Mouse (Mus musculus): Measurements from ENCODE around the gene Rnf167. TPM values are rescaled to one million over a fixed set of nuclear protein-coding genes. Genes with fewer than 3 reads are reported as not detected.
A peak's percentile ranks its signal among the peaks of the same experiment; 100 is the strongest.

The Rnf167 gene
- 100 to 1,000 TPM; 100 to 106 TPM for total RNA-seq (2021)
- long read RNA-seq, experiment 1, transcript Rnf167-201 (9 exons, 1,833 nt) = major isoform, 29 of 49 reads
- long read RNA-seq, experiment 1, partial matches to known transcripts = 7 of 49 reads
- long read RNA-seq, experiment 1, other reads (novel, unspliced or antisense) = 13 of 49 reads
- long read RNA-seq, experiment 2, transcript Rnf167-201 (9 exons, 1,833 nt) = major isoform, 57 of 99 reads
- long read RNA-seq, experiment 2, partial matches to known transcripts = 17 of 99 reads
- long read RNA-seq, experiment 2, other reads (novel, unspliced or antisense) = 25 of 99 reads

- DNase-seq (ENCODE audit: low spot score in 2 of 2) = peak; percentile 78 to 90
Observed at GRCm38 (mm10) chr11:70646691-70647650, at the start of gene Rnf167, which contains the start of gene Slc25a11. TSS of gene Rnf167 (plus strand) at chr11:70647235. TSS of gene Slc25a11 (minus strand) at chr11:70647479.

DNA sequence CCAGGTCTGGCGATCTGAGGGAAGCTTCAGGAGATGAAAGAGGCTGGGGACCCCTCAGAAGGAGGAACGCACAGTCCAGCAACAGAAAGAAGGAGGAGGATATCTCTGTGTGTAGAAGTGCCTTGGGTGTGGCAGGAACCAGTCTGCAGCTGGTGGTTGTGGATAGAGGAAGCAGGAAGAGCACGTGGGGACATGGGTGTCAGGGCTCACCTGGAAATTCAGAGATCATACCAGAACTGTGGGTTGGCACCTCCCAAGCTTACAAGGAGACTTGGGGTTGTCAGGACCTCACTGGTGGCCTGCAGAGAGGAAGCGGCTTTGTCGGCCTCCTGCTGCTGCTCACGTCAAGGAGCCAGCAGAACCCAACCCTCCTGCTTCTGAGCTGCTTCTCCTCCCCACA is 49.7 kb upstream of the Rnf167 start:
- DNase-seq (ENCODE audit: low spot score in 2 of 2) = no peak

DNA sequence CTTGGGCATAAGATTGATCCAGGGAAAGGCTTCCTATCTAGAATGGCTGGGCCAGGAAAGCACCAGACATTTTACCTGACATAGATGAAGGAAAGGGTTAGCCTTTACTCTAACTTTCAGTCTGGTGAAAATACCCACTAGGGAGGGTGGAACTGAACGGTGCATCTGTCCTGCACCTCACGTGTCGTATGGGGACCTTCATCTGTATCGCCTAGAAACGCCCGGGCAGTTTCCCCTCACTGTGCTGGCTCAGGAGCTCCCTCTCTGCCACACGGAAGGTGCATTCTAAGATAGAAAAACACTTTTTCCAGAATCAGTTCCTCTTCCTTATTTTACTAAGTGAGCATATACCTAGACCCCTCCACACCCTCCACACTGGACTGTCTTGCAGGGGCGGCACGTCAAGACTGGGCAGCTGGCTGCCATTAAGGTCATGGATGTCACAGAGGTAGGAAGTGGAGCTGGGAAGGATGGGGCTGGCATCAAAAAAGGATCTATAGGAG is 48.5 kb upstream of the Rnf167 start:
- DNase-seq (ENCODE audit: low spot score in 2 of 2) = no peak

DNA sequence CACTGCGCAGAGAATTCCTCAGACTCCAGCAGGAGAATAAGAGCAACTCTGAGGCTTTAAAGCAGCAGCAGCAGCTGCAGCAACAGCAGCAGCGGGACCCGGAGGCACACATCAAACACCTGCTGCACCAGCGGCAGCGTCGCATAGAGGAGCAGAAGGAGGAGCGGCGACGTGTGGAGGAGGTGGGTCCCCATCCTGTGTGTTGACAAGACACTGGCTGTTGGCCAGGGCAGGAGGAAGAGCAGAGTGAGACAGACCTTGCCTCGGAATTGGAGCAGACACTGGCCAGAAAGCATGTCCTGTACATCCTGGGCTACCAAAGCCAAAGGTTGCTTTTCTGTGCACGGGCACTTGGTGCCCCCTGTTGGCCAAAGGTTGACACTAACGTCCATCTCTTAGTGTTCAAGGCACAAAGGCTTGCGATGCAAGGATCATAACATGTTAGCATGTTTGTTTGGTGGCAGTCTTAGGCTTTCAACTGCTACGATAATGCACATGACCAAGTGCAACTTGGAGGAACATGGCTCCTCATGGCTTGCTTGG is 41.9 kb upstream of the Rnf167 start:
- DNase-seq (ENCODE audit: low spot score in 2 of 2) = peak; percentile 55 to 60

GRCm38 (mm10) chr11:70606717-70607116 is 40.3 kb upstream of the Rnf167 start:
- DNase-seq (ENCODE audit: low spot score in 2 of 2) = no peak

- no peak for DNase-seq (ENCODE audit: low spot score in 2 of 2)
Observed at GRCm38 (mm10) chr11:70607611-70608010, 39.4 kb upstream of the Rnf167 start.

GRCm38 (mm10) chr11:70608381-70609066 is 38.5 kb upstream of the Rnf167 start:
- DNase-seq (ENCODE audit: low spot score in 2 of 2) = no peak

DNA sequence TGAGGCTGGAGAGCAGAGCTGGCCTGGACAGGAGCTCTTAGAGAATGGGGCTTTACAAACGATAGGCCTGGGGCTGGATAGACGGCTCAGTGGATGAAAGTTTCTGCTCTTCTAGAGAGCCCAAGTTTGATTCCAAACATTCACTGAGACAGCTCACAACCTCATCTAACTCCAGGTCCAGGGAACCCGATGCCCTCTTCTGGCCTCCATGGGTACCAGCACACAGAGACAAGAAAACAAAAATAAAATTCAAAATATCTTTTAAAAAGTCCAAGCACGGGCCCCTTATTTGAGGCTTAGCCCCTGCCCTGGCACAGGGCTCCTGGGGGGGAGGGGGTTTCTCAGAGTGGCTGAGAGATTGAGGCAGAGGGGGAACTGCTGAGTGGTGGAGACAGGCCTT is 36.3 kb upstream of the Rnf167 start:
- no peak for DNase-seq (ENCODE audit: low spot score in 2 of 2)

DNA sequence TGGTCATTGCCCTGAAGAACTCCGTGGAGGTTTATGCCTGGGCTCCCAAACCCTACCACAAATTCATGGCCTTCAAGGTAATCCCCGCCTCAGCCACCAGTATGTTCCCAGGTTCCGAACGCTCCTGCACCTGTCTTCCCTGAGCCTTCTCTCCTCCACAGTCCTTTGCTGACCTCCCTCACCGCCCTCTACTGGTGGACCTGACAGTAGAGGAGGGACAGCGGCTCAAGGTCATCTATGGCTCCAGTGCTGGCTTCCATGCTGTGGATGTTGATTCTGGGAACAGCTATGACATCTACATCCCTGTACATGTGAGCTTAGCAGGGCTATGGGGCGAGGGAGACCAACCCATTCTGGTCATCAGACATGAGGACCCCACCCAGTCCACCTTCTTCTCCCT is 34.5 kb upstream of the Rnf167 start:
- DNase-seq (ENCODE audit: low spot score in 2 of 2) = no peak

- DNase-seq (ENCODE audit: low spot score in 2 of 2) = peak; percentile 26 to 40
Observed at GRCm38 (mm10) chr11:70615074-70615473, 32.0 kb upstream of the Rnf167 start.

GRCm38 (mm10) chr11:70615516-70616093 is 31.4 kb upstream of the Rnf167 start, which contains the start of gene 4930544D05Rik:
TSS of gene 4930544D05Rik (plus strand) at chr11:70615848.
- DNase-seq (ENCODE audit: low spot score in 2 of 2) = no peak

GRCm38 (mm10) chr11:70619101-70619500 is 27.9 kb upstream of the Rnf167 start, which contains the start of gene Chrne:
TSS of gene Chrne (minus strand) at chr11:70619216.
- DNase-seq (ENCODE audit: low spot score in 2 of 2) = no peak

DNA sequence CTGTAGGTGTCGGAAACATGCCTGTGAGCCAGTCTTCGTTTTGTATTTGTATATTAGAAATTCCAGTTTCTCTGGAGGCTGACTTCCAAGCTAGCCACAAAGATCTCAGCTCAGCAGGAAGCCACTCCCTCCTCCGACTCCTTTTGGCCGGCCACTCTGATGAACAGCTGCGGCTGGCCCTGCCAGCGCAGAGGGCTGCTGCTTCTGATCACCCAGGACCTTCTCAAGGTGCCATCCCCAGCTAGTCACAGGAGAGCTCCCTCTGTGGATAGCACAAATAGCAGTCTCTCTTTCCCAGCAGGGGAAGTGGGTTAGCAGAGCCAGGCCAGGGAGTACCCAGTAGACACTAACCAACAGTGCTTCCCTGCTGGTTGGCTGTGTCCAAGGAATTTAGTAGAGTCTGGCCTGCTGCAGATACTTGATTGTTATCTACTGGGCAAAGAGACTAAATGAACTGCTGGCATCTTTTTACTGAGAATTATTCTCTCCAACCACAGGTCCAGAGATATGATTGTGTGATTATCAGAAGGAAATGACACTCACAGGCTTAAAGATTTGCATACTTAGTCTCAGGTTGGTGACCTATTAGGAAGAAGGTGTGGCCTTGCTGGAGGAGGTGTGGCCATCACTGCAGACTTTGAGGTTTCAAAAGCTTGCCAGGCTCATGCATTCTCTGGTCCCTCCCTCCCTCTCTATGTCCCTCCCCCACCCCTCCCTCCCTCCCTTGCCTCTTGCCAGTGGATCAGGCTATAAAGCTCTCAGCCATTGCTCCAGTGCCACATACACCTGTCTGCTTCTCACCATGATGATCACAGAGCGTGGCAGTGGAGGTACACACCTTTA is 24.8 kb upstream of the Rnf167 start:
- DNase-seq (ENCODE audit: low spot score in 2 of 2) = no peak

DNA sequence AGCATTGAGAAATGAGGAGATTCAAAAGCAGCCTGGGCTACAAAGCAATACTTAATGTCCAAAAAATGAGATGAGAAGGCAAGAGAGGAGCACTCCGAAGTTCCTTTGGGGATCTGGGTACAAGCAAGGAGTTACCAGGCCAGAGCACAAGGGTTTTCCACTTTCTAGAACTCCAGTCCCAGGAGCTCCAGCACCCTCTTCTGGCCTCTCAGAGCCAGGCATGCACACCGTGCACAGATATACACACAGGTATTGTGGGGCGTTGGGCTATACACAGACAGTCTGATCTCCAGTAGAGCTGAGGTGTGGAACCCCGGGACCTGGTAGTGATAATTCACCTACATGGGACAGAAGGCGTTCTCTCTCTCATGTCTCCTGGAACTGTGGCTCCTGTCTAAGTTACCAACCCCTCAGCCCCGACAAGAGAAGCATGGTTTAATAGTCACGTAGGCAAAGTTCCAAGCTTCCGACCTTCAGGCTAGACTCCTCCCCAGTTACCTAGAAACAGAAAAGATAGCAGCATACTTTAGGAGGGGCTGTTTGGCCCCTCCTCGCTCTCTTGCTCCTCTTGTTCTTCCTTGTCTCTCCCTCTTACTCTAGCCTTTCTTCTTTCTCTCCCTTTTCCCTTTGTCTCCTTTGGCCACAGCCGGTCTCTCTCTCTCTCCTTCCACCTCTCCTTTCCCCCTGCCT is 23.8 kb upstream of the Rnf167 start:
- no peak for DNase-seq (ENCODE audit: low spot score in 2 of 2)

DNA sequence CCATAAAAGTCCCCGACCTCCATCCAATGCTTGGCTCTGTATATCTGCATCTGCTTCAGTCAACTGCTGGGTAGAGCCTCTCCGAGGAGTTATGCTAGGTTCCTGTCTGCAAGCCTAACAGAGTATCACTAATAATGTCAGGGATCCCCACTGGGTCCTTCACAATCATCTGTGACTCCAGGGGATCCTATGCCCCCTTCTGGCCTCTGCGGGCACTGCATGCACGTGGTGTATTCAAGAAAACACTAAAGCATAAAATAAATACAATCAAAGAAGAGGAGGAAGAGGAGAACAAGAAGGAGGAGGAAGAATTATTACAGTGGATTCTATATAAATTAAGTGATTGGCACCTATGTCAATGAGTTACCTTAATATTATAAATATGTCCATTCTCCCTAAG is 21.6 kb upstream of the Rnf167 start:
- DNase-seq (ENCODE audit: low spot score in 2 of 2) = no peak

- no peak for DNase-seq (ENCODE audit: low spot score in 2 of 2)
Observed at GRCm38 (mm10) chr11:70626877-70627276, 20.2 kb upstream of the Rnf167 start.

DNA sequence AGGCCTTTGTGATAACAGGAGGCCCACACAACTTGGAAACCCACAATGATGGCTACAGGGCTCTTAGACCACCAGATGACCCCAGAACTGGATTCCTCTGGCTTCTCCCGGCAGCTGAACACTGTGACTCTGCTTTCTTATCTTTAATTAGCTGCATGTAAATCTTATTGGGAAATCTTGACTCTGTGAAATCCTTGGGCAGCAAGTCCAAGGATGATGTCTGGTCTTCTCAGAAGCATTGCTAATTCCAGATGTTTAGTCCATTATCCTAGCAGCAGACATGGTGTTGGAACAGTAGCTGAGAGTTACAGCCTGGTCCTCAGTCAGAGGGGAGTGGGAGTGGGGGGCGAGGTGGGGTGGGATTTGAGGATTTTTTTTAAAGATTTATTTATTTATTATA is 18.6 kb upstream of the Rnf167 start:
- no peak for DNase-seq (ENCODE audit: low spot score in 2 of 2)

GRCm38 (mm10) chr11:70629557-70629956 is 17.5 kb upstream of the Rnf167 start:
- DNase-seq (ENCODE audit: low spot score in 2 of 2) = no peak

GRCm38 (mm10) chr11:70630129-70630528 is 16.9 kb upstream of the Rnf167 start:
- DNase-seq (ENCODE audit: low spot score in 2 of 2) = no peak

Data from adrenal gland, postnatal 4 days (tissue).